10 mouse cellular contexts compared by ENCODE assay signal in genomic region chr8:110717131-110717530, GRCm38 (mm10). TPM values are rescaled to one million over a fixed set of nuclear protein-coding genes. Genes with fewer than 3 reads are reported as not detected.
A peak's percentile ranks its signal among the peaks of the same experiment; 100 is the strongest.
DNase-seq lines count a peak whose midpoint lies in the region; ATAC-seq lines count a peak whose summit lies in the region.
"Had no signal": no experiment of that assay in that cellular context is flagged by ENCODE, and none has a peak within 500 bp of the region (broad histone marks: within the 10 kb centered on the region; RNA-seq: fewer than 3 reads in every experiment).

No protein-coding gene starts in this region.

- intact Hi-C loops in left cerebral cortex, postnatal 14 days (cut with DNase I): no loop called here

- no peaks in the 10 kb centered on the region for H3K9me3 ChIP-seq in hindbrain, embryonic 12.5 days (replicated peaks)
- H3K9me3 ChIP-seq in hindbrain, embryonic 10.5 days: no peaks in the 10 kb centered on the region
- no peaks in the 10 kb centered on the region for H3K9me3 ChIP-seq in midbrain, embryonic 15.5 days
- H3K9me3 ChIP-seq in midbrain, embryonic 14.5 days (ENCODE audit: control insufficient read depth, low read length): no peaks in the 10 kb centered on the region
- H3K9me3 ChIP-seq in limb, embryonic 10.5 days (replicated peaks): no peaks in the 10 kb centered on the region

- ATAC-seq in hindbrain, embryonic 12.5 days (ENCODE audit: low FRiP score): no peak
- no peak for ATAC-seq in midbrain, embryonic 15.5 days (replicated peaks)
- no peak for ATAC-seq in midbrain, embryonic 14.5 days (ENCODE audit: low FRiP score, low TSS enrichment)
- ATAC-seq: activated CD4-positive, CD25-positive, alpha-beta regulatory T cell, adult 4 months; inflammation-experienced regulatory T-cells, adult 6 months had no signal

- H3K4me1 ChIP-seq in hindbrain, embryonic 12.5 days: peaks cover 46% of the 10 kb centered on the region
- peaks cover 63% of the 10 kb centered on the region for H3K4me1 ChIP-seq in hindbrain, embryonic 10.5 days (replicated peaks)
- H3K4me1 ChIP-seq in midbrain, embryonic 15.5 days: peaks cover 49% of the 10 kb centered on the region
- peaks cover 38% of the 10 kb centered on the region for H3K4me1 ChIP-seq in midbrain, embryonic 14.5 days (ENCODE audit: control insufficient read depth, insufficient read depth, low read length)
- H3K4me1 ChIP-seq in limb, embryonic 10.5 days: peaks cover 69% of the 10 kb centered on the region

- H3K27me3 ChIP-seq in hindbrain, embryonic 12.5 days: no peaks in the 10 kb centered on the region; the same call in 1 of the 2 replicates
- peaks cover 12% of the 10 kb centered on the region; the same call in 1 of the 2 replicates for H3K27me3 ChIP-seq in hindbrain, embryonic 10.5 days (ENCODE audit: insufficient read depth, poor library complexity, severe bottlenecking)
- no peaks in the 10 kb centered on the region for H3K27me3 ChIP-seq in midbrain, embryonic 15.5 days (replicated peaks)
- H3K27me3 ChIP-seq in midbrain, embryonic 14.5 days (ENCODE audit: control insufficient read depth, insufficient read depth, low read length): no peaks in the 10 kb centered on the region
- no peaks in the 10 kb centered on the region for H3K27me3 ChIP-seq in limb, embryonic 10.5 days (ENCODE audit: low read depth, poor library complexity, severe bottlenecking)

- peaks cover 20% of the 10 kb centered on the region for H3K36me3 ChIP-seq in hindbrain, embryonic 12.5 days
- peaks cover 41% of the 10 kb centered on the region for H3K36me3 ChIP-seq in hindbrain, embryonic 10.5 days
- H3K36me3 ChIP-seq in midbrain, embryonic 15.5 days (replicated peaks): no peaks in the 10 kb centered on the region
- H3K36me3 ChIP-seq in midbrain, embryonic 14.5 days (ENCODE audit: control insufficient read depth, insufficient read depth, low read length): peaks cover 32% of the 10 kb centered on the region
- H3K36me3 ChIP-seq in limb, embryonic 10.5 days: peaks cover 34% of the 10 kb centered on the region

- 0 out of 2 replicates have a peak overlapping the region, but pooled peaks have one; percentile 40 for H3K27ac ChIP-seq in hindbrain, embryonic 12.5 days
- no peak overlapping the region for H3K27ac ChIP-seq in hindbrain, embryonic 10.5 days
- 0 out of 2 replicates have a peak overlapping the region, but pooled peaks have one; percentile 22 for H3K27ac ChIP-seq in midbrain, embryonic 15.5 days
- no peak overlapping the region for H3K27ac ChIP-seq in midbrain, embryonic 14.5 days (replicated peaks; ENCODE audit: low read depth, low read length)
- H3K27ac ChIP-seq in limb, embryonic 10.5 days: peak overlapping the region; percentile 95

- DNase-seq in hindbrain, embryonic 10.5 days (ENCODE audit: low spot score): no peak
- DNase-seq in midbrain, embryonic 14.5 days: no peak
- DNase-seq in limb, embryonic 10.5 days (ENCODE audit: low spot score): no peak
- no peak for DNase-seq in MN1 (ENCODE audit: low spot score)
- no peak for DNase-seq in left cerebral cortex, postnatal 14 days (ENCODE audit: low spot score in 2 of 2)
- DNase-seq: thymus, postnatal 14 days had no signal

- no peak overlapping the region for H3K4me3 ChIP-seq in hindbrain, embryonic 12.5 days
- H3K4me3 ChIP-seq in hindbrain, embryonic 10.5 days: no peak overlapping the region
- H3K4me3 ChIP-seq in midbrain, embryonic 15.5 days: no peak overlapping the region
- no peak overlapping the region for H3K4me3 ChIP-seq in midbrain, embryonic 14.5 days (replicated peaks; ENCODE audit: low read depth, low read length)
- no peak overlapping the region for H3K4me3 ChIP-seq in limb, embryonic 10.5 days

- WGBS in hindbrain, embryonic 12.5 days: 66% methylated on average over 7 of the region's 7 CpGs
- 72% methylated on average over 7 of the region's 7 CpGs for WGBS in hindbrain, embryonic 10.5 days
- 78% methylated on average over 7 of the region's 7 CpGs for WGBS in midbrain, embryonic 15.5 days
- 74% methylated on average over 7 of the region's 7 CpGs for WGBS in midbrain, embryonic 14.5 days
- WGBS in limb, embryonic 10.5 days: 52% methylated on average over 7 of the region's 7 CpGs

- no peak overlapping the region for H3K4me2 ChIP-seq in hindbrain, embryonic 12.5 days (replicated peaks)
- H3K4me2 ChIP-seq in midbrain, embryonic 15.5 days: no peak overlapping the region
- no peak overlapping the region for H3K4me2 ChIP-seq in midbrain, embryonic 14.5 days (ENCODE audit: low read length)

- H3K9ac ChIP-seq in hindbrain, embryonic 12.5 days: peak overlapping the region; percentile 13; the same call in 1 of the 2 replicates
- no peak overlapping the region for H3K9ac ChIP-seq in midbrain, embryonic 15.5 days
- no peak overlapping the region for H3K9ac ChIP-seq in midbrain, embryonic 14.5 days (replicated peaks; ENCODE audit: low read length)

RNA-seq across cellular contexts. Expression of gene Mtss1l, which starts 4.1 kb away (rescaled TPM):
- 21.6 and 23.3 TPM in 2 replicates for polyA plus RNA-seq in hindbrain, embryonic 12.5 days (2016; fragmentation: Nextera tagmentation; extraction: Ambion mirVana)
- 6.4 and 6.9 TPM in 2 replicates for polyA plus RNA-seq in hindbrain, embryonic 10.5 days (2016; fragmentation: Nextera tagmentation; extraction: Ambion mirVana)
- polyA plus RNA-seq in midbrain, embryonic 15.5 days (2015; fragmentation: Nextera tagmentation; extraction: Ambion mirVana): 45.7 and 50.0 TPM in 2 replicates
- polyA plus RNA-seq in midbrain, embryonic 14.5 days (2014; fragmentation: Nextera tagmentation; extraction: Ambion mirVana): 27.5 and 31.4 TPM in 2 replicates
- 7.8 and 8.8 TPM in 2 replicates for polyA plus RNA-seq in limb, embryonic 10.5 days (2016; fragmentation: Nextera tagmentation; extraction: Ambion mirVana)
- 100 to 1,000 TPM; 184 to 221 TPM for total RNA-seq in left cerebral cortex, postnatal 14 days (2021)

Comparison
In these comparisons a context has a peak if more than half of its experiments do, and no peak if none do; other contexts are left out.
1. H3K27ac ChIP-seq: peak in hindbrain, embryonic 12.5 days (single experiment), midbrain, embryonic 15.5 days (single experiment) and limb, embryonic 10.5 days (single experiment); none in hindbrain, embryonic 10.5 days (single experiment) and midbrain, embryonic 14.5 days (single experiment).